Mouse (Mus musculus) megakaryocyte progenitor cell, adult 5-6 weeks (primary cell): Measurements from ENCODE around the gene Kdm5b. TPM values are rescaled to one million over a fixed set of nuclear protein-coding genes. Genes with fewer than 3 reads are reported as not detected.
"Not testable (repeated sequence)": the region's sequence is repeated elsewhere in the genome, so short reads cannot be mapped to it uniquely, and the experiment has no call there.

Experiments
- ATAC-seq: replicated peaks from 2 replicates; pipeline ENCODE4 v1.8.0; 2016; ENCODE audit warnings: mild to moderate bottlenecking, moderate TSS enrichment, inconsistent platforms; ENCODE audit not compliant: poor library complexity
- total RNA-seq, 2 experiments: library from RNA; stranded (forward) in 1 of 2; stranded (reverse) in 1 of 2; fragments of 157-497, 149-512 nt in 1 of 2; fragments of 200-1000 nt in 1 of 2; gene quantifications; 2 replicates each; pipeline versions ENCODE4 v1.2.3 to v1.2.4; 2015 to 2017

Kdm5b gene
- total RNA-seq (2015) (16.3 and 24.2 TPM in 2 replicates), total RNA-seq (2017) (18.0 and 20.6 TPM in 2 replicates)

DNA sequence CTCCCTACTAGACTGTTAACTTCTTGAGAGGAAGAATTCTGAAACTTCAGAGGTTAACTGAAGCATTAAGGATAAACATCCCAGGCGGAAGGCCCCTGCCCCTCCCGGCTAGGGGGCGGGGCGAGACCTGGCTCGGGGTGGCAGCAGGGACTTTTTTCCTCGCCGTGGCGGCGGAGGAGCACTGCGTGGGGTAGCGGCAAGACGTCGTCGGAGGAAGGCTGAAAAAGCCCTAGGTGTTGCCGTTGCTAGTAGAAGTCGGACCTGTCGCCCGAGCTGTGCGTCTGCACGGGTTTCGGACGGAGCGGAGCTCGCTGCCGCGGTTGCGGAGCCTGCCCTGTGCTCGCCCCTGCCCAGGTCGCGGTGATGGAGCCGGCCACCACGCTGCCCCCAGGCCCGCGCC, at the start of gene Kdm5b:
TSS of gene Kdm5b (plus strand) at position 196 of the 400 bp plus-strand sequence.
- peak; percentile 41 for ATAC-seq

- ATAC-seq: no peak
Observed at GRCm38 (mm10) chr1:134512183-134512582, 47.8 kb upstream of the Kdm5b start.

- no peak for ATAC-seq
Observed at GRCm38 (mm10) chr1:134512584-134512983, 47.4 kb upstream of the Kdm5b start.

GRCm38 (mm10) chr1:134513312-134513860, 46.6 kb upstream of the Kdm5b start:
- peak; percentile 57 for ATAC-seq

GRCm38 (mm10) chr1:134513876-134514590, 45.9 kb upstream of the Kdm5b start:
- no peak for ATAC-seq

- ATAC-seq: no peak
Observed at GRCm38 (mm10) chr1:134515891-134516290, 44.1 kb upstream of the Kdm5b start.

- no peak for ATAC-seq
Observed at GRCm38 (mm10) chr1:134516491-134517198, 43.3 kb upstream of the Kdm5b start.

DNA sequence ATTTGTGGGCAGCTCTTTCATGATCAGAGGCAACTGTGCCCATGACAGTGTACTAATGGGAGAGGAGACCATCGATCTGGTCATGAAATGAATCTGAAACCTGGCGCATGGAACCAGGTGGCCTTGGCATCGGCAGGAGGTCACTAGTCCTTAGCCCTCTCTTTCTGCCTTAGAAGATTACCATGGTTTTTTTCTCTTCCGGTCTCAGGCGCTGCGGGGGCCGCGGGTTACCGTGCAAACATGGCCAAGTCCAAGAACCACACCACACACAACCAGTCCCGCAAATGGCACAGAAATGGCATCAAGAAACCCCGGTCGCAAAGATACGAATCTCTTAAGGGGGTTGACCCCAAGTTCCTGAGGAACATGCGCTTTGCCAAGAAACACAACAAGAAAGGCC, 42.1 kb upstream of the Kdm5b start:
- not testable (repeated sequence) for ATAC-seq

GRCm38 (mm10) chr1:134518677-134519076, 41.3 kb upstream of the Kdm5b start:
- peak; percentile 90 for ATAC-seq

- not testable (repeated sequence) for ATAC-seq
Observed at GRCm38 (mm10) chr1:134519201-134519600, 40.8 kb upstream of the Kdm5b start.

- no peak for ATAC-seq
Observed at GRCm38 (mm10) chr1:134520001-134520721, 39.8 kb upstream of the Kdm5b start.

DNA sequence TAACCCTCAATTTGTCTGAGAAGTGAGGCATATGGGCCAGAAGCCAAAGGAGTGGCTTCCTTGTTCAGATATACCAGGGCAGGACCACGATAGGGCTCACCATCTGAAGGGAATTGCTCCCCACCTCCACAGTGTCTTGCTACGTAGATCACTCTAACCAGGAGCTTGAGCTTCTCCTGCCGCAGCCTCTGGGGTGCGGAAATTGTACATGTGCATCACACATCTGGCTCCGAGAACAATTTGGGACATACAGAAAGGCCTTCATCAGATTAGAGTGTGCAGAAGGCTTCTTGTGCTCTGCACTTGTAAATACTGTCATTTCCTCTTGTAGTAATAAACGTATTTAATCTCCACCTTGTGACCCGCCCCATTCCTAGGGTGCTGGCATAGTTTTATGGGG, 38.8 kb upstream of the Kdm5b start:
- peak; percentile 50 for ATAC-seq

DNA sequence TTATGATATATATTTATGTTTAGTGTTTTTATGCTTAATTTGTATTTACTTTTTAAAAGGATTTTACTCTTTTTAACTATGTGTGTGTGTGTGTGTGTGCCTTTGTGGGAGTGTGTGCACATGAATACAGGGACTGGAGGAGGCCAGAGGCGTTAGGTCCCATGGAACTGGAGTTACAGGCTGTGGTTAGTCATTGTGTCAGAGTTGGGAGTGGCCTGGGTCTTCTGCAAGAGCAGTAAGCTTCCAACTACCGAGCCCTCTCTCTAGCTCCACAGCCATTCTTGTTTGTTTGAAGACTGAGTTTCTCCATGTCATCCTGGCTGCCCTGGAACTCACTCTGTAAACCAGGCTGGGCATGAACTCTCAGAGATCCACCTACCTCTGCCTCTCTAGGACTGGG, 37.6 kb upstream of the Kdm5b start:
- ATAC-seq: peak; percentile 38

- peak; percentile 30 for ATAC-seq
Observed at GRCm38 (mm10) chr1:134524424-134524823, 35.5 kb upstream of the Kdm5b start.

- ATAC-seq: no peak
Observed at GRCm38 (mm10) chr1:134525015-134525414, 35.0 kb upstream of the Kdm5b start.

- peak; percentile 92 for ATAC-seq
Observed at GRCm38 (mm10) chr1:134526752-134527151, 33.2 kb upstream of the Kdm5b start.

GRCm38 (mm10) chr1:134530618-134531017, 29.4 kb upstream of the Kdm5b start:
- no peak for ATAC-seq

DNA sequence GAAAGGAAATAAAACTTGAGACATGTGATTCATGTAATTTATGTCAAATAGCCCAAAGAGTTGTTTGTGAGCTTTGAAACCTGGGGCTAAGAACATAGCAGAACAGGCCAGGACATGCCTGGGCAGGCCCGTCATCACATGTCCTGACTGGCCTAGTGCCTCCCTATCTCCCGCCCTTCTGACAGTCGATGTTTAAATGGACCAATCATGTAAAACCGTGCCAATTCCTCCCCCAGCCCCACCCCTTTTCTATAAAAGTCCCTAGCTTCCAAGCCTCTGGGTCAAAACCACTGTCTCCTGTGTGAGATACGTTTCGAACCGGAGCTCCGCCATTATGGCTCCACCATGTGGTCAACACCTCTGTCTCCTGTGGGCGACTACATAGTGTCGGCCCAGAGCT, 26.3 kb upstream of the Kdm5b start:
- not testable (repeated sequence) for ATAC-seq

- ATAC-seq: no peak
Observed at GRCm38 (mm10) chr1:134535054-134535453, 24.9 kb upstream of the Kdm5b start.

DNA sequence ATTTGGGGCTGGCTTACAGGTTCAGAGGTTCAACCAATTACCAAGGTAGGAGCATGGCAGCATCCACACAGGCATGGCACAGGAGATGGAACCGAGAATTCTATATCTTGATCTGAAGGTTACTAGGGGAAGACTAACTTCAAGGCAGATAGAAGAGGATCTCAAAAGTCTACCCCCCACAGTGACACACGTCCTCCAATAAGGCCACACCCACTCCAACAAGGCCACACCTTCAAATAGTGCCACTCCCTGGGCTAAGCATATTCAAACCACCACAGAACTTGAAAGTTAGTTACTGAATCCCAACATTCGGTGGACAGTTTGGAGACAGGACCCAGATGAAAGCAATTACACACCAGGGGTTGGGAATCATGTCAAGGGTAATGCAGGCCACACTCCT, 24.5 kb upstream of the Kdm5b start:
- ATAC-seq: no peak

DNA sequence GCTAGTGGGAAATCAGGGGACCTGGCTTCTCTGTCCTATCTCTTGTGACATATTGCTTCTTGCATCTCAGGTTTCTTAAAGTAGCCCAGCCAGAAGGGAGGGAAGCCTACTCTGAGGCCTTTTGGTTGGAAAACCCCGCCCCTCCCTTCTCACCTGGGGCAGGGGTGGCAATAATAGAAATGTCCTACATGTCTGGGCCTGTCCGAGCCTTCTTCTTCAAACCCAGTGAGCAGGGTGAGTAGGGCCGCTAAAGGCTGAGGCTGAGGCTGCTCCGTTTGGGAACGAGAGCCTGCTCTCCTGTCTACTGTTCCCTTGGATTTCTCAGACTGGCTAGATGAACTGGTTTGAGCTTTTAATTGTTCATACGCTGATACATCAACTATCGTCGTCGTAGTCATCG, 19.4 kb upstream of the Kdm5b start:
- no peak for ATAC-seq
